Mouse (Mus musculus): ENCODE results near the gene Gm49361. TPM values are rescaled to one million over a fixed set of nuclear protein-coding genes. Genes with fewer than 3 reads are reported as not detected.
"Not testable (repeated sequence)": the region's sequence is repeated elsewhere in the genome, so short reads cannot be mapped to it uniquely, and the experiment has no call there.

Gene Gm49361
- polyA plus RNA-seq, 1 experiment from 2014 or later, result not detected

DNA sequence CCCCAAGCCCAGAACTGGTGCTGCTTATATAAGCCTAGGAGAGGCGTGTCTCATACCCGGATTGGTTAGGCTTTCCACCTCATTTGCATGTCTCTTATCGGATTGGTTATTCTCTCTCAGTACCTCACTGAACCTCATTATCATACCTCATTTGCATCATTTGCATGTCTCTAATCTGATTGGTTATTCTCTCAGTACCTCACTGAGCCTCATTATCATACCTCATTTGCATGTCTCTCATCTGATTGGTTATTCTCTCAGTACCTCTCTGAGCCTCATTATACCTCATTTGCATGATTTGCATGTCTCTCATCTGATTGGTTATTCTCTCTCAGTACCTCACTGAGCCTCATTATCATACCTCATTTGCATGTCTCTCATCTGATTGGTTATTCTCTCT is 89.4 kb downstream of the Gm49361 start:
- not testable (repeated sequence) for DNase-seq (ENCODE audit: low spot score); H3K4me1 ChIP-seq (ENCODE audit: control insufficient read depth, insufficient read depth, low read length); H3K4me3 ChIP-seq (ENCODE audit: low read depth, low read length); H3K9ac ChIP-seq (ENCODE audit: low read length); H3K36me3 ChIP-seq (ENCODE audit: control insufficient read depth, insufficient read depth, low read length); H3K9me3 ChIP-seq (ENCODE audit: control insufficient read depth, low read length); H3K27me3 ChIP-seq (ENCODE audit: control insufficient read depth, insufficient read depth, low read length); ATAC-seq (ENCODE audit: insufficient number of reproducible peaks, low FRiP score, low TSS enrichment, low read depth); H3K4me2 ChIP-seq (ENCODE audit: low read depth, severe bottlenecking); H3K27ac ChIP-seq (replicated peaks; ENCODE audit: low read depth, low read length)
- 94% methylated on average over 3 of the region's 3 CpGs for WGBS

DNA sequence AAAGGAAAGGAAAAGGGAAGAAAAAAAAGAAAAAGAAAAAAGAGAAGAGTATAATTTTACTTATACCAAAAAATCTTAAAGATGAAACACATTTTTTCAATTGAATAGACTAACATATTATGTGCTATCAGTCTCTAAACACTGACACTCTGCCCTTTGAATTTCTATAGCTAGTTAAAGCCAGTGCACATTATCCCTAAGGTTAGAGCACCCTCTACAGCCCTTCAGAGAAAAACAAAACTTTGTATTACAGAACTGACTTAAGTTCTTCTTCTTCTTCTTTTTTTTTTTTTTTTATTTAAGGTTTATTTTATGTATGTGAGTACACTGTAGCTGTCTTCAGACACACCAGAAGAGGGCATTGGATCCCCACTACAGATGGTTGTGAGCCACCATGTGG is 96.4 kb downstream of the Gm49361 start:
- no peak overlapping the region for H3K4me2 ChIP-seq (ENCODE audit: low read depth, severe bottlenecking)
- H3K27me3 ChIP-seq (ENCODE audit: control insufficient read depth, insufficient read depth, low read length), result no peaks in the 10 kb centered on the region
- no peak overlapping the region for H3K9ac ChIP-seq (ENCODE audit: low read length)
- no peaks in the 10 kb centered on the region for H3K36me3 ChIP-seq (ENCODE audit: control insufficient read depth, insufficient read depth, low read length)
- ATAC-seq (ENCODE audit: insufficient number of reproducible peaks, low FRiP score, low TSS enrichment, low read depth), result no peak
- no peak overlapping the region for H3K27ac ChIP-seq (replicated peaks; ENCODE audit: low read depth, low read length)
- no peaks in the 10 kb centered on the region for H3K4me1 ChIP-seq (ENCODE audit: control insufficient read depth, insufficient read depth, low read length)
- no peak for DNase-seq (ENCODE audit: low spot score)
- H3K4me3 ChIP-seq (ENCODE audit: low read depth, low read length), result no peak overlapping the region
- H3K9me3 ChIP-seq (ENCODE audit: control insufficient read depth, low read length), result no peaks in the 10 kb centered on the region

- Histone ChIP-seq H3K9me3 (ENCODE audit: control insufficient read depth, low read length) (no peaks in the 10 kb centered on the region), H3K27me3 (ENCODE audit: control insufficient read depth, insufficient read depth, low read length) (no peaks in the 10 kb centered on the region), H3K9ac (ENCODE audit: low read length) (no peak overlapping the region), H3K4me2 (ENCODE audit: low read depth, severe bottlenecking) (no peak overlapping the region), H3K4me3 (ENCODE audit: low read depth, low read length) (no peak overlapping the region), H3K27ac (replicated peaks; ENCODE audit: low read depth, low read length) (no peak overlapping the region), H3K4me1 (ENCODE audit: control insufficient read depth, insufficient read depth, low read length) (no peaks in the 10 kb centered on the region), H3K36me3 (ENCODE audit: control insufficient read depth, insufficient read depth, low read length) (no peaks in the 10 kb centered on the region)
- DNase-seq (ENCODE audit: low spot score) (no peak), ATAC-seq (ENCODE audit: insufficient number of reproducible peaks, low FRiP score, low TSS enrichment, low read depth) (no peak)
- 86% methylated on average over 4 of the region's 4 CpGs for WGBS
Observed at GRCm38 (mm10) chr14:57646155-57646554, 99.7 kb downstream of the Gm49361 start.

GRCm38 (mm10) chr14:57639153-57639552 is 106.8 kb downstream of the Gm49361 start:
- Histone ChIP-seq H3K27me3 (ENCODE audit: control insufficient read depth, insufficient read depth, low read length) (no peaks in the 10 kb centered on the region), H3K9ac (ENCODE audit: low read length) (no peak overlapping the region), H3K4me2 (ENCODE audit: low read depth, severe bottlenecking) (no peak overlapping the region), H3K4me3 (ENCODE audit: low read depth, low read length) (no peak overlapping the region), H3K4me1 (ENCODE audit: control insufficient read depth, insufficient read depth, low read length) (no peaks in the 10 kb centered on the region), H3K27ac (replicated peaks; ENCODE audit: low read depth, low read length) (no peak overlapping the region), H3K9me3 (ENCODE audit: control insufficient read depth, low read length) (no peaks in the 10 kb centered on the region), H3K36me3 (ENCODE audit: control insufficient read depth, insufficient read depth, low read length) (0 out of 2 replicates have a peak, but pooled peaks cover 2% of the 10 kb centered on the region)
- DNase-seq (ENCODE audit: low spot score) (no peak), ATAC-seq (ENCODE audit: insufficient number of reproducible peaks, low FRiP score, low TSS enrichment, low read depth) (no peak)
- WGBS, result 98% methylated on average over 3 of the region's 3 CpGs

GRCm38 (mm10) chr14:57634141-57634540 is 111.8 kb downstream of the Gm49361 start:
- WGBS, result 70% methylated on average over 5 of the region's 5 CpGs
- H3K4me2 ChIP-seq (ENCODE audit: low read depth, severe bottlenecking), result no peak overlapping the region
- H3K9ac ChIP-seq (ENCODE audit: low read length), result no peak overlapping the region
- H3K4me1 ChIP-seq (ENCODE audit: control insufficient read depth, insufficient read depth, low read length), result no peaks in the 10 kb centered on the region
- H3K27me3 ChIP-seq (ENCODE audit: control insufficient read depth, insufficient read depth, low read length), result no peaks in the 10 kb centered on the region
- no peaks in the 10 kb centered on the region for H3K9me3 ChIP-seq (ENCODE audit: control insufficient read depth, low read length)
- H3K36me3 ChIP-seq (ENCODE audit: control insufficient read depth, insufficient read depth, low read length), result no peaks in the 10 kb centered on the region
- ATAC-seq (ENCODE audit: insufficient number of reproducible peaks, low FRiP score, low TSS enrichment, low read depth) (no peak), DNase-seq (ENCODE audit: low spot score) (no peak)
- H3K4me3 ChIP-seq (ENCODE audit: low read depth, low read length), result no peak overlapping the region
- no peak overlapping the region for H3K27ac ChIP-seq (replicated peaks; ENCODE audit: low read depth, low read length)

DNA sequence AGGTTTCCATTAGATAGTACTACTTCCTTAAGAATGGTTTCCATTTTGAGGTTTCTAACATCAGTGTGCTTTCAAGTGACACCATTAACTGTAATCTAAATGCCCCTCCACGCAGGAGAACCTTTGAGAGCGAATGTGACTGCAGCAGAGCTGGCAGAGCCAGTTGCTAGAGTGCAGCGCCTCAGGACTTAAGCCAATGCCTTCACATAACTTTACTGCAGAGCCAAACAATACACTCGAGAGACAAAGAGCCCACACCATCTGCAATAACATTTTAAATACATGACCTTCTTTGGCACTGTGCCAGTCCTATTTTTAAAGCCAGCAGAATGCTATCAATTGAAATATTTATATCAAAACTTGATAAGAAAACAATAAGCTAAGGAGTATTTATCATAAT is 116.3 kb downstream of the Gm49361 start:
- no peak for DNase-seq (ENCODE audit: low spot score)
- Histone ChIP-seq H3K9ac (ENCODE audit: low read length) (no peak overlapping the region), H3K4me1 (ENCODE audit: control insufficient read depth, insufficient read depth, low read length) (no peaks in the 10 kb centered on the region), H3K36me3 (ENCODE audit: control insufficient read depth, insufficient read depth, low read length) (peaks cover 12% of the 10 kb centered on the region; the same call in 1 of the 2 replicates), H3K9me3 (ENCODE audit: control insufficient read depth, low read length) (no peaks in the 10 kb centered on the region), H3K4me2 (ENCODE audit: low read depth, severe bottlenecking) (no peak overlapping the region), H3K27ac (replicated peaks; ENCODE audit: low read depth, low read length) (no peak overlapping the region), H3K27me3 (ENCODE audit: control insufficient read depth, insufficient read depth, low read length) (no peaks in the 10 kb centered on the region), H3K4me3 (ENCODE audit: low read depth, low read length) (no peak overlapping the region)
- WGBS, result 90% methylated on average over 4 of the region's 4 CpGs
- ATAC-seq (ENCODE audit: insufficient number of reproducible peaks, low FRiP score, low TSS enrichment, low read depth), result no peak

- WGBS, result 87% methylated on average over 3 of the region's 3 CpGs
- ATAC-seq (ENCODE audit: insufficient number of reproducible peaks, low FRiP score, low TSS enrichment, low read depth), result no peak
Observed at GRCm38 (mm10) chr14:57622934-57623333, 123.0 kb downstream of the Gm49361 start.

DNA sequence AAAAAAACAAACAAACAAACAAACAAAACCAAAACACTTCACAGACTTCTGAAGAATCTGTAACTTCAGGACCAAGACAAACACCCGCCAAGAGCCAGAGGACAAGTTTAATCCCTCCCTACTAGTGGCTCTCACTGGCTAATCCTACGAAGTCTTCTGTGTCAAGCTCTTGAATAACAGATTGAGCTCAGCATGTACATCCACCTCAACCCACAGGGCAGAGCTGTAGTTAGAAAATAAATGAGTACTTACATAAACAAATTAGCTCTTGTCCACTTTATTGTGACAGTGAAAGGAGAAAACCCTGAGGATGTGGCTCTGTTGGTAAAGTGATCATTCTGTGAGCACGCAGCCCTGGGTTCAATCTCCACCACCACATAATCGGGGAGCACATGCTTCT is 124.2 kb downstream of the Gm49361 start:
- H3K36me3 ChIP-seq (ENCODE audit: control insufficient read depth, insufficient read depth, low read length), result peaks cover 5% of the 10 kb centered on the region; the same call in 1 of the 2 replicates
- H3K4me1 ChIP-seq (ENCODE audit: control insufficient read depth, insufficient read depth, low read length), result no peaks in the 10 kb centered on the region
- H3K4me2 ChIP-seq (ENCODE audit: low read depth, severe bottlenecking), result no peak overlapping the region
- no peak overlapping the region for H3K27ac ChIP-seq (replicated peaks; ENCODE audit: low read depth, low read length)
- H3K9ac ChIP-seq (ENCODE audit: low read length), result no peak overlapping the region
- 83% methylated on average over 4 of the region's 4 CpGs for WGBS
- no peaks in the 10 kb centered on the region for H3K27me3 ChIP-seq (ENCODE audit: control insufficient read depth, insufficient read depth, low read length)
- H3K4me3 ChIP-seq (ENCODE audit: low read depth, low read length), result no peak overlapping the region
- DNase-seq (ENCODE audit: low spot score), result no peak
- H3K9me3 ChIP-seq (ENCODE audit: control insufficient read depth, low read length), result no peaks in the 10 kb centered on the region
- ATAC-seq (ENCODE audit: insufficient number of reproducible peaks, low FRiP score, low TSS enrichment, low read depth), result no peak

More at GRCm38 (mm10) chr14:57622934-57623333, 123.0 kb downstream of the Gm49361 start:
- Histone ChIP-seq H3K4me3 (ENCODE audit: low read depth, low read length) (no peak overlapping the region), H3K27me3 (ENCODE audit: control insufficient read depth, insufficient read depth, low read length) (no peaks in the 10 kb centered on the region), H3K9ac (ENCODE audit: low read length) (no peak overlapping the region), H3K27ac (replicated peaks; ENCODE audit: low read depth, low read length) (no peak overlapping the region), H3K4me2 (ENCODE audit: low read depth, severe bottlenecking) (no peak overlapping the region), H3K36me3 (ENCODE audit: control insufficient read depth, insufficient read depth, low read length) (peaks cover 10% of the 10 kb centered on the region; the same call in 1 of the 2 replicates), H3K4me1 (ENCODE audit: control insufficient read depth, insufficient read depth, low read length) (no peaks in the 10 kb centered on the region), H3K9me3 (ENCODE audit: control insufficient read depth, low read length) (no peaks in the 10 kb centered on the region)
- no peak for DNase-seq (ENCODE audit: low spot score)

DNA sequence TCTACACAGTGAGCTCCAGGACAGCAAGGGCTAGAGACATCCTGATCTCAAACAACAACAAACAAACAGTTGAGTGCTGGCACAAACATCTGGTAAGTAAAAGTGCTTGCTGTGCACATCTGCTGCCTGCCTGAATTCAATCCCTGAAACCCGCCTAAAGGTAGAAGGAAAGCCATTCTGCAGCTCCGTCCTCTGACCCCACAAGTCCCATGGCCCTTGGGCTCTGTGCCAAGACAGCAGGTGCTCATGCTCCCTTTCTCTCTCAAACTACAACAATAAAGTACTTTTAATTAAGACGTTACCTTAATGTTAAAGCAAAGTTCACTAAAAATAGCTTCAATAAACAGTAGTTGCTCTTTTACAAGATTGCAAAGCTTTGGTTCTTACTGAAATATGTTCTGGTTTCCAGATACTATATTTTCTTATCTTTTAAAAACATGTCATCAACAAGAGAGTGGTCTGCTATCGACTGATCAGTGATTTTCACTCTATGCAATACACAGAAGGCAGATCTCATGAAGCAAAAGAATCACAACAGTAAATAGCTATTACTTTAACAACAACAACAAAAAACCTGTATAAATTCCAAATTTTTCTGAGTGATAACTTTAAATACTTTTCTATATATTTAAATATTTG is 125.2 kb downstream of the Gm49361 start:
- WGBS, result 71% methylated on average over 4 of the region's 4 CpGs
- no peak for ATAC-seq (ENCODE audit: insufficient number of reproducible peaks, low FRiP score, low TSS enrichment, low read depth)
- DNase-seq (ENCODE audit: low spot score), result peak; percentile 25
- no peaks in the 10 kb centered on the region for H3K9me3 ChIP-seq (ENCODE audit: control insufficient read depth, low read length)
- no peak overlapping the region for H3K4me2 ChIP-seq (ENCODE audit: low read depth, severe bottlenecking)
- no peaks in the 10 kb centered on the region for H3K27me3 ChIP-seq (ENCODE audit: control insufficient read depth, insufficient read depth, low read length)
- H3K27ac ChIP-seq (replicated peaks; ENCODE audit: low read depth, low read length), result no peak overlapping the region
- H3K9ac ChIP-seq (ENCODE audit: low read length), result no peak overlapping the region
- H3K36me3 ChIP-seq (ENCODE audit: control insufficient read depth, insufficient read depth, low read length), result no peaks in the 10 kb centered on the region
- H3K4me1 ChIP-seq (ENCODE audit: control insufficient read depth, insufficient read depth, low read length), result no peaks in the 10 kb centered on the region
- no peak overlapping the region for H3K4me3 ChIP-seq (ENCODE audit: low read depth, low read length)

Data from limb, embryonic 11.5 days (tissue).